Mouse (Mus musculus): ENCODE data around the gene Gm20388.

Gm20388 gene

GRCm38 (mm10) chr8:123131041-123131440 is 3220.4 kb downstream of the Gm20388 start:
- DNase-seq (ENCODE audit: low spot score) = no peak

GRCm38 (mm10) chr8:123132953-123133352 is 3222.3 kb downstream of the Gm20388 start:
- DNase-seq (ENCODE audit: low spot score) = no peak

- DNase-seq (ENCODE audit: low spot score) = no peak
Observed at GRCm38 (mm10) chr8:123134149-123134713, 3223.6 kb downstream of the Gm20388 start.

GRCm38 (mm10) chr8:123135406-123135805 is 3224.8 kb downstream of the Gm20388 start:
- DNase-seq (ENCODE audit: low spot score) = no peak

GRCm38 (mm10) chr8:123135806-123136205 is 3225.2 kb downstream of the Gm20388 start:
- no peak for DNase-seq (ENCODE audit: low spot score)

- DNase-seq (ENCODE audit: low spot score) = no peak
Observed at GRCm38 (mm10) chr8:123136287-123136686, 3225.6 kb downstream of the Gm20388 start.

- DNase-seq (ENCODE audit: low spot score) = peak; percentile 53
Observed at GRCm38 (mm10) chr8:123137645-123138077, 3227.0 kb downstream of the Gm20388 start.

- no peak for DNase-seq (ENCODE audit: low spot score)
Observed at GRCm38 (mm10) chr8:123138741-123139140, 3228.1 kb downstream of the Gm20388 start.

- DNase-seq (ENCODE audit: low spot score) = peak; percentile 87
Observed at GRCm38 (mm10) chr8:123141741-123142462, 3231.3 kb downstream of the Gm20388 start.

GRCm38 (mm10) chr8:123145279-123145678 is 3234.6 kb downstream of the Gm20388 start:
- no peak for DNase-seq (ENCODE audit: low spot score)

- DNase-seq (ENCODE audit: low spot score) = no peak
Observed at GRCm38 (mm10) chr8:123146390-123146789, 3235.7 kb downstream of the Gm20388 start.

GRCm38 (mm10) chr8:123150737-123151171 is 3240.1 kb downstream of the Gm20388 start:
- no peak for DNase-seq (ENCODE audit: low spot score)

- no peak for DNase-seq (ENCODE audit: low spot score)
Observed at GRCm38 (mm10) chr8:123155177-123155576, 3244.5 kb downstream of the Gm20388 start.

- DNase-seq (ENCODE audit: low spot score) = no peak
Observed at GRCm38 (mm10) chr8:123156070-123156773, 3245.6 kb downstream of the Gm20388 start.

GRCm38 (mm10) chr8:123157888-123158465 is 3247.3 kb downstream of the Gm20388 start, which contains the start of gene Sult5a1:
TSS of gene Sult5a1 (minus strand) at chr8:123158315.
- no peak for DNase-seq (ENCODE audit: low spot score)

GRCm38 (mm10) chr8:123181391-123181790 is 3270.8 kb downstream of the Gm20388 start:
- no peak for DNase-seq (ENCODE audit: low spot score)

- DNase-seq (ENCODE audit: low spot score) = peak; percentile 14
Observed at GRCm38 (mm10) chr8:123185566-123186409, 3275.1 kb downstream of the Gm20388 start, which contains the start of gene Dpep1. TSS of gene Dpep1 (plus strand) at chr8:123186242.

GRCm38 (mm10) chr8:123188006-123188405 is 3277.4 kb downstream of the Gm20388 start:
- DNase-seq (ENCODE audit: low spot score) = no peak

- DNase-seq (ENCODE audit: low spot score) = no peak
Observed at GRCm38 (mm10) chr8:123188841-123189240, 3278.2 kb downstream of the Gm20388 start.

GRCm38 (mm10) chr8:123190678-123191077 is 3280.0 kb downstream of the Gm20388 start:
- DNase-seq (ENCODE audit: low spot score) = peak; percentile 71

- DNase-seq (ENCODE audit: low spot score) = no peak
Observed at GRCm38 (mm10) chr8:123191908-123192307, 3281.3 kb downstream of the Gm20388 start.

Measured in ovary, postnatal 14 days (tissue).